Mouse (Mus musculus) thymus, adult 2 months (tissue): ENCODE measurements around the gene Rnasek. TPM values are rescaled to one million over a fixed set of nuclear protein-coding genes. Genes with fewer than 3 reads are reported as not detected.

Experiments
- DNase-seq: peaks from one replicate; pipeline ENCODE4 v3.0.0; 2021
- H3K27ac ChIP-seq: fragments of 200-500 bp; 2 replicates; pipeline ENCODE4 v1.5.1; 2012; ENCODE audit warnings: low read length, control low read depth; ENCODE audit not compliant: control insufficient read depth, insufficient read depth
- H3K27me3 ChIP-seq: fragments of 200-500 bp; 2 replicates; pipeline ENCODE4 v1.6.1; 2012; ENCODE audit warnings: mild to moderate bottlenecking, low read length, moderate library complexity, mixed read lengths; ENCODE audit not compliant: control insufficient read depth, insufficient read depth
- H3K36me3 ChIP-seq: fragments of 200-500 bp; 2 replicates; pipeline ENCODE4 v1.6.1; 2012; ENCODE audit warnings: mild to moderate bottlenecking, low read length, moderate library complexity; ENCODE audit not compliant: control insufficient read depth, insufficient read depth
- H3K4me1 ChIP-seq: fragments of 200-500 bp; replicated peaks from 2 replicates; pipeline ENCODE4 v1.6.1; 2012; ENCODE audit warnings: low read length; ENCODE audit not compliant: control insufficient read depth, insufficient read depth
- H3K4me3 ChIP-seq: fragments of 200-500 bp; 2 replicates; pipeline ENCODE4 v1.5.1; 2012; ENCODE audit warnings: mild to moderate bottlenecking, low read length, control low read depth, moderate library complexity; ENCODE audit not compliant: control insufficient read depth, insufficient read depth
- CTCF ChIP-seq: fragments of 200-500 bp; IDR thresholded peaks from 2 replicates; pipeline ENCODE4 v1.5.1; 2012; ENCODE audit warnings: mild to moderate bottlenecking, control low read depth, low read length, moderate library complexity, borderline replicate concordance; ENCODE audit not compliant: control insufficient read depth, poor library complexity, insufficient read depth; ENCODE audit errors: extremely low read depth
- POLR2A ChIP-seq: fragments of 200-500 bp; IDR thresholded peaks from 2 replicates; pipeline ENCODE4 v1.6.1; 2012; ENCODE audit warnings: mild to moderate bottlenecking, low read length, control low read depth, moderate library complexity; ENCODE audit not compliant: control insufficient read depth, poor library complexity, insufficient read depth; ENCODE audit errors: extremely low read depth
- WGBS: fragments of 180-500 bp; shearing (Covaris S2); methylation state at CpG from one replicate; pipeline ENCODE4 v1.1.7; 2018; 5-methylcytosine and 5-hydroxymethylcytosine counted together
- polyA plus RNA-seq: library from polyadenylated mRNA; depleted of rRNA; stranded (reverse); fragments of >200 nt; gene quantifications from 2 replicates; pipeline ENCODE4 v1.2.3, GENCODE M21; 2012

Rnasek gene
- polyA plus RNA-seq, 1 experiment: 186 TPM

GRCm38 (mm10) chr11:70232546-70232945, 7.1 kb downstream of the Rnasek start:
- H3K4me1 ChIP-seq: peaks cover 25% of the 10 kb centered on the region
- H3K4me3 ChIP-seq: no peak overlapping the region
- no peak for TF ChIP-seq POLR2A
- TF ChIP-seq CTCF: no peak
- 67% methylated on average over 9 of the region's 10 CpGs for WGBS
- no peak for DNase-seq
- no peak overlapping the region for H3K27ac ChIP-seq
- H3K36me3 ChIP-seq: no peaks in the 10 kb centered on the region
- H3K27me3 ChIP-seq: peaks cover 6% of the 10 kb centered on the region; the same call in 1 of the 2 replicates

- Histone ChIP-seq H3K27ac (no peak overlapping the region), H3K4me3 (no peak overlapping the region)
- WGBS: under 1% methylated on average over 32 of the region's 32 CpGs
Observed at GRCm38 (mm10) chr11:70230239-70230727, 9.4 kb downstream of the Rnasek start.

GRCm38 (mm10) chr11:70229260-70230010, 10.2 kb downstream of the Rnasek start, which contains the start of gene Bcl6b:
Bcl6b (minus strand) TSS chr11:70229798.
- no peak within 1 kb of the TSS for H3K27ac ChIP-seq
- peaks cover 19% of the 10 kb centered on the region for H3K4me1 ChIP-seq
- 0 out of 2 replicates have a peak within 1 kb of the TSS, but pooled peaks have one; percentile 7 for H3K4me3 ChIP-seq
- no peak for DNase-seq
- H3K36me3 ChIP-seq: no peaks in the 10 kb centered on the region
- WGBS: 5% methylated on average over 39 of the region's 39 CpGs
- TF ChIP-seq CTCF: no peak
- TF ChIP-seq POLR2A: no peak
- H3K27me3 ChIP-seq: peaks cover 6% of the 10 kb centered on the region; the same call in 1 of the 2 replicates

More at GRCm38 (mm10) chr11:70230239-70230727, 9.4 kb downstream of the Rnasek start:
- peaks cover 19% of the 10 kb centered on the region for H3K4me1 ChIP-seq
- peak; percentile 82 for DNase-seq
- H3K36me3 ChIP-seq: no peaks in the 10 kb centered on the region
- H3K27me3 ChIP-seq: peaks cover 6% of the 10 kb centered on the region; the same call in 1 of the 2 replicates
- no peak for TF ChIP-seq POLR2A
- peak; percentile 93 for TF ChIP-seq CTCF

- Histone ChIP-seq H3K27me3 (peaks cover 6% of the 10 kb centered on the region; the same call in 1 of the 2 replicates), H3K36me3 (no peaks in the 10 kb centered on the region), H3K27ac (no peak overlapping the region), H3K4me1 (peaks cover 22% of the 10 kb centered on the region), H3K4me3 (no peak overlapping the region)
- peak; percentile 80 for DNase-seq
- no peak for TF ChIP-seq CTCF
- WGBS: 1% methylated on average over 19 of the region's 19 CpGs
Observed at GRCm38 (mm10) chr11:70228828-70229227, 10.8 kb downstream of the Rnasek start.

- no peak overlapping the region for H3K4me3 ChIP-seq
- TF ChIP-seq POLR2A (no peak), CTCF (no peak)
- H3K27me3 ChIP-seq: peaks cover 6% of the 10 kb centered on the region; the same call in 1 of the 2 replicates
- no peak overlapping the region for H3K27ac ChIP-seq
- H3K36me3 ChIP-seq: no peaks in the 10 kb centered on the region
- 96% methylated on average over 4 of the region's 4 CpGs for WGBS
- DNase-seq: no peak
- peaks cover 27% of the 10 kb centered on the region for H3K4me1 ChIP-seq
Observed at GRCm38 (mm10) chr11:70227661-70228245, 11.9 kb downstream of the Rnasek start.

GRCm38 (mm10) chr11:70227126-70227525, 12.5 kb downstream of the Rnasek start:
- no peak for TF ChIP-seq POLR2A
- no peak for TF ChIP-seq CTCF
- Histone ChIP-seq H3K36me3 (no peaks in the 10 kb centered on the region), H3K4me1 (peaks cover 27% of the 10 kb centered on the region), H3K27me3 (peaks cover 6% of the 10 kb centered on the region; the same call in 1 of the 2 replicates), H3K4me3 (no peak overlapping the region), H3K27ac (no peak overlapping the region)
- WGBS: 74% methylated on average over 5 of the region's 5 CpGs
- no peak for DNase-seq
